Mouse (Mus musculus) A20 (cell line): ENCODE measurements around the gene Cttnbp2.
A peak's percentile ranks its signal among the peaks of the same experiment; 100 is the strongest.

Experiments used
- DNase-seq: peaks from one replicate; pipeline ENCODE4 v3.0.0-alpha.2; 2011; ENCODE audit warnings: low read depth, low spot score

Cttnbp2 gene

GRCm38 (mm10) chr6:18514480-18515352 lies at the start of gene Cttnbp2:
Gene Cttnbp2 (minus strand): TSS chr6:18514843.
- DNase-seq: no peak

GRCm38 (mm10) chr6:18559019-18559418 lies 44.4 kb upstream of the Cttnbp2 start:
- DNase-seq: no peak

GRCm38 (mm10) chr6:18547516-18548465 lies 33.1 kb upstream of the Cttnbp2 start:
- no peak for DNase-seq

- DNase-seq: no peak
Measured at GRCm38 (mm10) chr6:18543878-18544277, 29.2 kb upstream of the Cttnbp2 start.

- no peak for DNase-seq
Measured at GRCm38 (mm10) chr6:18540396-18540795, 25.8 kb upstream of the Cttnbp2 start.

GRCm38 (mm10) chr6:18530394-18530793 lies 15.8 kb upstream of the Cttnbp2 start:
- DNase-seq: no peak

- no peak for DNase-seq
Measured at GRCm38 (mm10) chr6:18517626-18518025, 3.0 kb upstream of the Cttnbp2 start.

GRCm38 (mm10) chr6:18513611-18514473 lies 801 bp downstream of the Cttnbp2 start:
- no peak for DNase-seq

- DNase-seq: no peak
Measured at GRCm38 (mm10) chr6:18511886-18512285, 2.8 kb downstream of the Cttnbp2 start.

- no peak for DNase-seq
Measured at GRCm38 (mm10) chr6:18508036-18508435, 6.6 kb downstream of the Cttnbp2 start.

- no peak for DNase-seq
Measured at GRCm38 (mm10) chr6:18499833-18500232, 14.8 kb downstream of the Cttnbp2 start.

- no peak for DNase-seq
Measured at GRCm38 (mm10) chr6:18492977-18493376, 21.7 kb downstream of the Cttnbp2 start.

GRCm38 (mm10) chr6:18492248-18492901 lies 22.3 kb downstream of the Cttnbp2 start:
- no peak for DNase-seq

GRCm38 (mm10) chr6:18485087-18485486 lies 29.6 kb downstream of the Cttnbp2 start:
- DNase-seq: no peak

- DNase-seq: peak; percentile 1
Measured at GRCm38 (mm10) chr6:18484061-18484460, 30.6 kb downstream of the Cttnbp2 start.

GRCm38 (mm10) chr6:18482546-18482945 lies 32.1 kb downstream of the Cttnbp2 start:
- no peak for DNase-seq

- no peak for DNase-seq
Measured at GRCm38 (mm10) chr6:18481781-18482180, 32.9 kb downstream of the Cttnbp2 start.

- no peak for DNase-seq
Measured at GRCm38 (mm10) chr6:18477313-18477930, 37.2 kb downstream of the Cttnbp2 start.

- DNase-seq: no peak
Measured at GRCm38 (mm10) chr6:18474983-18475382, 39.7 kb downstream of the Cttnbp2 start.

GRCm38 (mm10) chr6:18474541-18474940 lies 40.1 kb downstream of the Cttnbp2 start:
- DNase-seq: no peak
